Mouse (Mus musculus) neural tube, embryonic 14.5 days (tissue): ENCODE measurements at regions not wholly inside any gene's neighbourhood (a gene's known extent, or its start where the extent isn't known, plus 50 kb on each side); places are given as distances from the start of the nearest gene placed in this dataset.
A peak's percentile ranks its signal among the peaks of the same experiment; 100 is the strongest.

Experiments
- ATAC-seq: fragments of 200-750 bp; cut with Nextera tagmentation; 2 replicates; pipeline ENCODE4 v1.8.0; 2017; ENCODE audit warnings: low read depth, mild to moderate bottlenecking, moderate TSS enrichment, moderate library complexity
- H3K27ac ChIP-seq: fragments of 300-500 bp; sonication (generic); 2 replicates; pipeline ENCODE4 v1.5.1; 2014; ENCODE audit warnings: low read depth, mild to moderate bottlenecking, control low read depth, low read length, moderate library complexity, mixed read lengths
- H3K27me3 ChIP-seq: fragments of 300-500 bp; sonication (generic); 2 replicates; pipeline ENCODE4 v1.6.1; 2014; ENCODE audit warnings: low read length; ENCODE audit not compliant: control insufficient read depth, insufficient read depth
- H3K36me3 ChIP-seq: fragments of 300-500 bp; sonication (generic); 2 replicates; pipeline ENCODE4 v1.6.1; 2014; ENCODE audit warnings: low read length, mixed read lengths; ENCODE audit not compliant: control insufficient read depth, insufficient read depth
- H3K4me1 ChIP-seq: fragments of 300-500 bp; sonication (generic); 2 replicates; pipeline ENCODE4 v1.6.1; 2014; ENCODE audit warnings: low read length; ENCODE audit not compliant: control insufficient read depth, insufficient read depth
- H3K4me2 ChIP-seq: fragments of 300-500 bp; sonication (generic); 2 replicates; pipeline ENCODE4 v1.6.1; 2014; ENCODE audit warnings: mild to moderate bottlenecking, low read depth, low read length, control low read depth
- H3K4me3 ChIP-seq: fragments of 300-500 bp; sonication (generic); 2 replicates; pipeline ENCODE4 v1.5.1; 2014; ENCODE audit warnings: low read depth, low read length, control low read depth, mixed read lengths
- H3K9ac ChIP-seq: fragments of 300-500 bp; sonication (generic); replicated peaks from 2 replicates; pipeline ENCODE4 v1.6.1; 2014; ENCODE audit warnings: low read depth, mild to moderate bottlenecking, control low read depth, low read length, mixed read lengths
- H3K9me3 ChIP-seq: fragments of 300-500 bp; sonication (generic); 2 replicates; pipeline ENCODE4 v1.6.1; 2016; ENCODE audit warnings: low read length; ENCODE audit not compliant: control insufficient read depth
- WGBS: fragments of 180-500 bp; shearing (Covaris S2); extraction: QIAGEN DNeasy Blood & Tissue Kit; methylation state at CpG from one replicate; pipeline ENCODE4 v1.1.7; 2014; 5-methylcytosine and 5-hydroxymethylcytosine counted together

GRCm38 (mm10) chr3:66661826-66662618 lies 319.2 kb upstream of the Rsrc1 start:
- Histone ChIP-seq H3K9me3 (no peaks in the 10 kb centered on the region), H3K4me1 (no peaks in the 10 kb centered on the region), H3K4me2 (no peak overlapping the region), H3K27ac (no peak overlapping the region), H3K27me3 (no peaks in the 10 kb centered on the region), H3K36me3 (no peaks in the 10 kb centered on the region), H3K9ac (no peak overlapping the region), H3K4me3 (no peak overlapping the region)
- 67% methylated on average over 8 of the region's 8 CpGs for WGBS
- ATAC-seq: no peak

GRCm38 (mm10) chr3:66683589-66684286 lies 297.5 kb upstream of the Rsrc1 start:
- ATAC-seq: peak; percentile 30; the same call in 1 of the 2 replicates
- no peak overlapping the region for H3K4me2 ChIP-seq

DNA sequence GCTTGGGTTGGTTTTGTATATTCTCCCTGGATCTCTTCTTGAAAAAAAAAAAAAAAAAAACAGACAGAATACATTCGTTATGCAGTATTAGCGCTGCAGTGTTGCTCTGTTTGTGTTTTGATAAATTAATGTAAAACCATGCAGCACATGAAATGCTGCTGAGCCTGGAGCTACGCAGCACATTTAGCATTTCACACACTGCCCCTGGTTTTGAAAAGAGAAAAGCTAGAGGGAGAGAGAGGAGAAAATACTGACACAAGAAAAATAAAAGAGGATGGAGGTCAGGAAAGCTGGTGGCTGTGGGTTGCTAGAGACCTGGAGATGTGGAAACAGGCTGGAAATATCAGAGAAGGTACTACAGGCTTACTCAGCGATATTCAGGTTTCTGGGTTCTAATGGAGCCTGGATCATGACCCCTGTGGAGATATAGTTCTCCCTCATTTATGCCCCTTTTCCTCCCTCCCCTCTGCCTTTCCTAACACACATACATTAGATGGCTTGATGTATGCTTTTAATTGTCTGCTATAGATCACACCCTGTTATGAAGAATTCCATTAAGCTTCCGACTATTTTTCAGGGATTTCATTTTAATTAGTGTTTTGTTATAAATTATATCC lies 296.8 kb upstream of the Rsrc1 start:
- Histone ChIP-seq H3K9me3 (no peaks in the 10 kb centered on the region), H3K9ac (no peak overlapping the region), H3K4me3 (no peak overlapping the region), H3K27ac (no peak overlapping the region), H3K4me2 (no peak overlapping the region), H3K4me1 (peaks cover 11% of the 10 kb centered on the region; the same call in 1 of the 2 replicates), H3K36me3 (no peaks in the 10 kb centered on the region), H3K27me3 (no peaks in the 10 kb centered on the region)
- peak; percentile 33; the same call in 1 of the 2 replicates for ATAC-seq
- WGBS: 37% methylated on average over 5 of the region's 5 CpGs

More at GRCm38 (mm10) chr3:66683589-66684286, 297.5 kb upstream of the Rsrc1 start:
- Histone ChIP-seq H3K9ac (no peak overlapping the region), H3K4me1 (peaks cover 11% of the 10 kb centered on the region; the same call in 1 of the 2 replicates), H3K27ac (no peak overlapping the region), H3K4me3 (no peak overlapping the region), H3K27me3 (no peaks in the 10 kb centered on the region), H3K9me3 (no peaks in the 10 kb centered on the region), H3K36me3 (no peaks in the 10 kb centered on the region)
- WGBS: 28% methylated on average over 8 of the region's 8 CpGs

DNA sequence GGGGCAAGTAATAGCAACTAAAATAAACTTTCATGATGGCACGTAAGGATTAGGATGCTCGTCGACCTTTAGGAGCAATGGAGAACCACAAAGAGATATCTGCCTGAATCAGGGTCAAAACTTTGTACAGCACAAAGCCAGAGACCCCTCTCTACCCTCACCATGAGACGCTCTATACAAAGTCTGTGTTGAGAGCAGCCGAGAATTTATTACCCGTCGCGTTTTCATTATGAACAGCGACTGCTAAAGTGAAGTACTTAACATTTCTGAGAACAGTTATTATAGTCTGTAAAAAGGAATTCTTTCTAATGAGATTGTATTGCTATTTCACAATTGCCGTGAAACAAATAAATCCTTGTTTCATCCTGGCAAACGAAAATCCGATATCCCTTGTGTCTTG lies 296.1 kb upstream of the Rsrc1 start:
- no peaks in the 10 kb centered on the region for H3K27me3 ChIP-seq
- no peaks in the 10 kb centered on the region for H3K9me3 ChIP-seq
- H3K4me1 ChIP-seq: peaks cover 11% of the 10 kb centered on the region; the same call in 1 of the 2 replicates
- no peak overlapping the region for H3K4me3 ChIP-seq
- 21% methylated on average over 12 of the region's 12 CpGs for WGBS
- no peaks in the 10 kb centered on the region for H3K36me3 ChIP-seq
- H3K4me2 ChIP-seq: no peak overlapping the region
- no peak for ATAC-seq
- no peak overlapping the region for H3K27ac ChIP-seq
- no peak overlapping the region for H3K9ac ChIP-seq

DNA sequence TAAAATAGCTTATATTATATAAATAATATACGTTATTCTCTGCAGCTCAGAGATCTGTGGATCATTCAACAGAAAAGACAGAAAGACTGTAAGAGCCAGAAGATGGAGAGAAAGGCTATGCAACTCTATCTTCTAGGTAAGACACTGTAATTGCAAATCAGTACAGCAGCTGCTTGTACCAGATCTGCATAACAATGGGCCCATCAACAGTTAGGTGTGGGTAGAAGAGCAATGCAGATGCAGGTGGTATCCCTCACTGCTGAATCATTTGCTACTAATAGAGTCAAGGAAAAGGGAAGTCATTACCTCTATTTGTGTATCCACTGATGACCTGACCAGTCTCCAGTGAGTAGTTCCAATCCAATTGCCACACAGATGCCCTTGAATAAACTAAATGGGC lies 294.1 kb upstream of the Rsrc1 start:
- Histone ChIP-seq H3K27me3 (no peaks in the 10 kb centered on the region), H3K9ac (no peak overlapping the region), H3K4me3 (no peak overlapping the region), H3K27ac (no peak overlapping the region), H3K9me3 (no peaks in the 10 kb centered on the region), H3K4me1 (peaks cover 11% of the 10 kb centered on the region; the same call in 1 of the 2 replicates), H3K4me2 (no peak overlapping the region), H3K36me3 (no peaks in the 10 kb centered on the region)
- ATAC-seq: no peak
- WGBS: 100% methylated on average over 1 of the region's 1 CpGs

GRCm38 (mm10) chr3:66690906-66691522 lies 290.2 kb upstream of the Rsrc1 start:
- no peaks in the 10 kb centered on the region for H3K9me3 ChIP-seq
- H3K4me3 ChIP-seq: no peak overlapping the region
- no peaks in the 10 kb centered on the region for H3K36me3 ChIP-seq
- no peak overlapping the region for H3K4me2 ChIP-seq
- no peak overlapping the region for H3K9ac ChIP-seq
- no peaks in the 10 kb centered on the region for H3K4me1 ChIP-seq
- H3K27me3 ChIP-seq: no peaks in the 10 kb centered on the region
- H3K27ac ChIP-seq: no peak overlapping the region
- WGBS: 83% methylated on average over 10 of the region's 10 CpGs
- ATAC-seq: no peak; the same call in 1 of the 2 replicates

DNA sequence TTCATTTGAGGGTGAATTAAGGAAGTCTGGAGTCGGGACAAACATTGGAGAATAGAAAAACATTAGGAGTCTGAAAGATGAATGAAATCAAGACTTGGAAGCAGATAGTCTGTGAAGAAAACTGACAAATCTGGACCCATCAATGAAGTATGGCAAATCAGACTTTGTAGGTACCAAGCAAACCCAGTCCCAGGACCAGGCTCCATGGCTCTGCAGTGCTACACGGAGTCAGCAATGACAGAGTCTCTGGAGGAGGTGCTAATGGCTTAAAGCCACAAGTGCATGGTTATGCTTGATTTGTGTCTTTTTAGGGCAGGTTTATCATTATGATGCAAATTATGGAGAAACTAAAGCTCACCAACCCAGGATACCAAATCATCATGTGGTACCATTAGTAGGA lies 286.1 kb upstream of the Rsrc1 start:
- H3K4me2 ChIP-seq: no peak overlapping the region
- WGBS: 85% methylated on average over 2 of the region's 2 CpGs
- H3K4me1 ChIP-seq: no peaks in the 10 kb centered on the region
- H3K27ac ChIP-seq: no peak overlapping the region
- no peaks in the 10 kb centered on the region for H3K36me3 ChIP-seq
- no peak overlapping the region for H3K4me3 ChIP-seq
- no peaks in the 10 kb centered on the region for H3K27me3 ChIP-seq
- no peak overlapping the region for H3K9ac ChIP-seq
- no peak for ATAC-seq
- H3K9me3 ChIP-seq: no peaks in the 10 kb centered on the region

GRCm38 (mm10) chr3:66695661-66696253 lies 285.4 kb upstream of the Rsrc1 start:
- Histone ChIP-seq H3K9me3 (no peaks in the 10 kb centered on the region), H3K36me3 (no peaks in the 10 kb centered on the region), H3K9ac (no peak overlapping the region), H3K4me3 (no peak overlapping the region), H3K4me2 (no peak overlapping the region), H3K27ac (no peak overlapping the region), H3K4me1 (no peaks in the 10 kb centered on the region), H3K27me3 (no peaks in the 10 kb centered on the region)
- WGBS: 89% methylated on average over 6 of the region's 6 CpGs
- no peak; the same call in 1 of the 2 replicates for ATAC-seq
